Mouse (Mus musculus): ENCODE measurements around the gene Wdr60. TPM values are rescaled to one million over a fixed set of nuclear protein-coding genes. Genes with fewer than 3 reads are reported as not detected.

Gene Wdr60
- polyA plus RNA-seq, 1 experiment = 1.5 TPM

GRCm38 (mm10) chr12:116229451-116229850, 33.4 kb downstream of the Wdr60 start:
- TF ChIP-seq POLR2A (IDR thresholded peaks at IDR 0.05; ENCODE audit: low read depth, low read length) (no peak), CTCF (IDR thresholded peaks at IDR 0.05; ENCODE audit: extremely low read depth, insufficient read depth, insufficient read length, insufficient replicate concordance) (no peak)

GRCm38 (mm10) chr12:116226289-116227057, 36.3 kb downstream of the Wdr60 start:
- 90% methylated on average over 10 of the region's 10 CpGs for WGBS

More at GRCm38 (mm10) chr12:116229451-116229850, 33.4 kb downstream of the Wdr60 start:
- Histone ChIP-seq H3K4me1 (ENCODE audit: control insufficient read depth, insufficient read depth, insufficient read length) (no peaks in the 10 kb centered on the region), H3K27me3 (ENCODE audit: control insufficient read depth, insufficient read depth, low read length) (no peaks in the 10 kb centered on the region), H3K27ac (ENCODE audit: insufficient read depth, low read length) (no peak overlapping the region), H3K36me3 (ENCODE audit: control insufficient read depth, insufficient read depth, low read length) (no peaks in the 10 kb centered on the region), H3K4me3 (ENCODE audit: extremely low read depth, insufficient read depth, insufficient read length) (no peak overlapping the region)
- 88% methylated on average over 3 of the region's 3 CpGs for WGBS
- DNase-seq (ENCODE audit: low read depth in 1 of 2, low spot score in 2 of 2) = no peak

GRCm38 (mm10) chr12:116223107-116223506, 39.7 kb downstream of the Wdr60 start:
- no peaks in the 10 kb centered on the region for H3K36me3 ChIP-seq (ENCODE audit: control insufficient read depth, insufficient read depth, low read length)
- no peak overlapping the region for H3K27ac ChIP-seq (ENCODE audit: insufficient read depth, low read length)
- TF ChIP-seq POLR2A (IDR thresholded peaks at IDR 0.05; ENCODE audit: low read depth, low read length) = no peak
- TF ChIP-seq CTCF (IDR thresholded peaks at IDR 0.05; ENCODE audit: extremely low read depth, insufficient read depth, insufficient read length, insufficient replicate concordance) = no peak
- no peaks in the 10 kb centered on the region for H3K27me3 ChIP-seq (ENCODE audit: control insufficient read depth, insufficient read depth, low read length)
- no peak overlapping the region for H3K4me3 ChIP-seq (ENCODE audit: extremely low read depth, insufficient read depth, insufficient read length)
- H3K4me1 ChIP-seq (ENCODE audit: control insufficient read depth, insufficient read depth, insufficient read length) = no peaks in the 10 kb centered on the region
- no peak for DNase-seq (ENCODE audit: low read depth in 1 of 2, low spot score in 2 of 2)
- 98% methylated on average over 2 of the region's 2 CpGs for WGBS

More at GRCm38 (mm10) chr12:116226289-116227057, 36.3 kb downstream of the Wdr60 start:
- TF ChIP-seq CTCF (IDR thresholded peaks at IDR 0.05; ENCODE audit: extremely low read depth, insufficient read depth, insufficient read length, insufficient replicate concordance) = no peak
- no peak for TF ChIP-seq POLR2A (IDR thresholded peaks at IDR 0.05; ENCODE audit: low read depth, low read length)
- Histone ChIP-seq H3K27me3 (ENCODE audit: control insufficient read depth, insufficient read depth, low read length) (no peaks in the 10 kb centered on the region), H3K4me1 (ENCODE audit: control insufficient read depth, insufficient read depth, insufficient read length) (no peaks in the 10 kb centered on the region), H3K4me3 (ENCODE audit: extremely low read depth, insufficient read depth, insufficient read length) (no peak overlapping the region), H3K27ac (ENCODE audit: insufficient read depth, low read length) (no peak overlapping the region), H3K36me3 (ENCODE audit: control insufficient read depth, insufficient read depth, low read length) (no peaks in the 10 kb centered on the region)
- no peak for DNase-seq (ENCODE audit: low read depth in 1 of 2, low spot score in 2 of 2)

GRCm38 (mm10) chr12:116207486-116207885, 55.3 kb downstream of the Wdr60 start:
- DNase-seq (ENCODE audit: low read depth in 1 of 2, low spot score in 2 of 2) = no peak
- H3K4me1 ChIP-seq (ENCODE audit: control insufficient read depth, insufficient read depth, insufficient read length) = no peaks in the 10 kb centered on the region
- H3K36me3 ChIP-seq (ENCODE audit: control insufficient read depth, insufficient read depth, low read length) = no peaks in the 10 kb centered on the region
- H3K27me3 ChIP-seq (ENCODE audit: control insufficient read depth, insufficient read depth, low read length) = no peaks in the 10 kb centered on the region
- no peak overlapping the region for H3K27ac ChIP-seq (ENCODE audit: insufficient read depth, low read length)
- TF ChIP-seq POLR2A (IDR thresholded peaks at IDR 0.05; ENCODE audit: low read depth, low read length) = no peak
- TF ChIP-seq CTCF (IDR thresholded peaks at IDR 0.05; ENCODE audit: extremely low read depth, insufficient read depth, insufficient read length, insufficient replicate concordance) = no peak
- no peak overlapping the region for H3K4me3 ChIP-seq (ENCODE audit: extremely low read depth, insufficient read depth, insufficient read length)
- 95% methylated on average over 8 of the region's 8 CpGs for WGBS

DNA sequence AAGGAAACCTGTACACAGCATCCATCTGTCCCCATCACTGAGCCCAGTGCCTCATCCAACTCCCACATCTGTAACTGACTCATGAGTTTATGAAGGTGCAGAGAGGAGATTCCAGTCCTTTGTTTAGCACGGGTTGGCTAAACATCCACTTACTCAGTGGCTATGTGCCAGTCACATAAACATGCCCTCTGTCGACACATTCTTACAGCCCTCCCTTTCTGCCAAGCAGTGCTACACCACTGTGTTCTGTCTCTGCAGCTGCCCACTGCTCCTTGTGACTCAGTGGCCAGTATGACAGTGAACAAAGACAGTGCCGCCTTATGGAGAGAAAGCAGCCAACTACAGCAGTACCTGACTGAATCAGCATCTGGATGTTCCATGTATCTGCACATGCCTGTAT, 57.1 kb downstream of the Wdr60 start:
- WGBS = 88% methylated on average over 3 of the region's 3 CpGs

GRCm38 (mm10) chr12:116202176-116202981, 60.4 kb downstream of the Wdr60 start:
- no peaks in the 10 kb centered on the region for H3K27me3 ChIP-seq (ENCODE audit: control insufficient read depth, insufficient read depth, low read length)
- H3K4me1 ChIP-seq (ENCODE audit: control insufficient read depth, insufficient read depth, insufficient read length) = no peaks in the 10 kb centered on the region
- no peak overlapping the region for H3K4me3 ChIP-seq (ENCODE audit: extremely low read depth, insufficient read depth, insufficient read length)
- no peak overlapping the region for H3K27ac ChIP-seq (ENCODE audit: insufficient read depth, low read length)
- no peak for TF ChIP-seq POLR2A (IDR thresholded peaks at IDR 0.05; ENCODE audit: low read depth, low read length)
- TF ChIP-seq CTCF (IDR thresholded peaks at IDR 0.05; ENCODE audit: extremely low read depth, insufficient read depth, insufficient read length, insufficient replicate concordance) = peak; percentile 94; the same call in 1 of the 2 replicates
- WGBS = 35% methylated on average over 9 of the region's 9 CpGs
- peak in 1 of 2 experiments; percentile 37 for DNase-seq (ENCODE audit: low read depth in 1 of 2, low spot score in 2 of 2)
- no peaks in the 10 kb centered on the region for H3K36me3 ChIP-seq (ENCODE audit: control insufficient read depth, insufficient read depth, low read length)

More for the DNA sequence above, 57.1 kb downstream of the Wdr60 start:
- no peak overlapping the region for H3K4me3 ChIP-seq (ENCODE audit: extremely low read depth, insufficient read depth, insufficient read length)
- no peaks in the 10 kb centered on the region for H3K36me3 ChIP-seq (ENCODE audit: control insufficient read depth, insufficient read depth, low read length)
- no peaks in the 10 kb centered on the region for H3K4me1 ChIP-seq (ENCODE audit: control insufficient read depth, insufficient read depth, insufficient read length)
- no peak for TF ChIP-seq POLR2A (IDR thresholded peaks at IDR 0.05; ENCODE audit: low read depth, low read length)
- TF ChIP-seq CTCF (IDR thresholded peaks at IDR 0.05; ENCODE audit: extremely low read depth, insufficient read depth, insufficient read length, insufficient replicate concordance) = no peak
- H3K27ac ChIP-seq (ENCODE audit: insufficient read depth, low read length) = no peak overlapping the region
- DNase-seq (ENCODE audit: low read depth in 1 of 2, low spot score in 2 of 2) = no peak
- H3K27me3 ChIP-seq (ENCODE audit: control insufficient read depth, insufficient read depth, low read length) = no peaks in the 10 kb centered on the region
